Mouse (Mus musculus) heart, embryonic 11.5 days (tissue): Measurements from ENCODE around the gene 1700092M07Rik. TPM values are rescaled to one million over a fixed set of nuclear protein-coding genes. Genes with fewer than 3 reads are reported as not detected.

Experiments
- ATAC-seq: fragments of 200-750 bp; cut with Nextera tagmentation; replicated peaks from 2 replicates; pipeline ENCODE4 v1.8.0; 2017; ENCODE audit warnings: moderate library complexity; ENCODE audit not compliant: insufficient number of reproducible peaks, low FRiP score, low TSS enrichment
- H3K27ac ChIP-seq: fragments of 300-500 bp; sonication (generic); 2 replicates; pipeline ENCODE4 v1.5.1; 2014; ENCODE audit warnings: mild to moderate bottlenecking, low read depth, low read length
- H3K27me3 ChIP-seq: fragments of 300-500 bp; sonication (generic); 2 replicates; pipeline ENCODE4 v1.6.1; 2014; ENCODE audit warnings: mild to moderate bottlenecking, low read length, mixed read lengths; ENCODE audit not compliant: control insufficient read depth, insufficient read depth
- H3K36me3 ChIP-seq: fragments of 300-500 bp; sonication (generic); 2 replicates; pipeline ENCODE4 v1.6.1; 2014; ENCODE audit warnings: mild to moderate bottlenecking, low read length, moderate library complexity, mixed read lengths; ENCODE audit not compliant: control insufficient read depth, insufficient read depth
- H3K4me1 ChIP-seq: fragments of 300-500 bp; sonication (generic); 2 replicates; pipeline ENCODE4 v1.6.1; 2014; ENCODE audit warnings: low read length; ENCODE audit not compliant: control insufficient read depth, insufficient read depth
- H3K4me2 ChIP-seq: fragments of 300-500 bp; sonication (generic); 2 replicates; pipeline ENCODE4 v1.6.1; 2014; ENCODE audit warnings: mild to moderate bottlenecking, moderate library complexity
- H3K4me3 ChIP-seq: fragments of 300-500 bp; sonication (generic); 2 replicates; pipeline ENCODE4 v1.5.1; 2014; ENCODE audit warnings: low read depth, low read length
- H3K9ac ChIP-seq: fragments of 300-500 bp; sonication (generic); 2 replicates; pipeline ENCODE4 v1.6.1; 2014; ENCODE audit warnings: mild to moderate bottlenecking, low read depth, low read length, moderate library complexity
- H3K9me3 ChIP-seq: fragments of 300-500 bp; sonication (generic); replicated peaks from 2 replicates; pipeline ENCODE4 v1.6.1; 2016; ENCODE audit warnings: low read length; ENCODE audit not compliant: control insufficient read depth
- WGBS: fragments of 180-500 bp; shearing (Covaris S2); extraction: QIAGEN DNeasy Blood & Tissue Kit; methylation state at CpG from one replicate; pipeline ENCODE4 v1.1.7; 2014; ENCODE audit not compliant: insufficient replicate concordance; 5-methylcytosine and 5-hydroxymethylcytosine counted together
- microRNA-seq: library from miRNA; unstranded; fragments of <30 nt; microRNA quantifications from one replicate; pipeline ENCODE4, GENCODE M21; 2016; ENCODE audit warnings: borderline number of aligned reads
- polyA plus RNA-seq: library from polyadenylated mRNA; unstranded; fragments of >200 nt; fragmentation: Nextera tagmentation; extraction: Ambion mirVana; gene quantifications from 2 replicates; pipeline ENCODE4 v1.2.1, GENCODE M21; 2014

The 1700092M07Rik gene
- polyA plus RNA-seq, 1 experiment from 2014 or later = 2.2 TPM

- 62% methylated on average over 1 of the region's 1 CpGs for WGBS
- ATAC-seq = no peak
- no peaks in the 10 kb centered on the region for H3K4me1 ChIP-seq
- H3K27ac ChIP-seq = no peak overlapping the region
- no peak overlapping the region for H3K4me3 ChIP-seq
- no peak overlapping the region for H3K9ac ChIP-seq
- H3K4me2 ChIP-seq = no peak overlapping the region
- no peaks in the 10 kb centered on the region for H3K27me3 ChIP-seq
- H3K9me3 ChIP-seq = no peaks in the 10 kb centered on the region
- peaks cover 19% of the 10 kb centered on the region for H3K36me3 ChIP-seq
These were observed 48.7 kb downstream of the 1700092M07Rik start for GRCm38 (mm10) chr19:8789171-8789570.

GRCm38 (mm10) chr19:8790171-8790570 lies 49.7 kb downstream of the 1700092M07Rik start:
- H3K27ac ChIP-seq = no peak overlapping the region
- H3K9me3 ChIP-seq = no peaks in the 10 kb centered on the region
- no peaks in the 10 kb centered on the region for H3K27me3 ChIP-seq
- no peak overlapping the region for H3K4me3 ChIP-seq
- no peaks in the 10 kb centered on the region for H3K4me1 ChIP-seq
- no peak overlapping the region for H3K9ac ChIP-seq
- no peak for ATAC-seq
- WGBS = 70% methylated on average over 7 of the region's 7 CpGs
- no peak overlapping the region for H3K4me2 ChIP-seq
- peaks cover 26% of the 10 kb centered on the region for H3K36me3 ChIP-seq

Small RNA genes within 50 kb of the gene (microRNA-seq; reads per million reads assigned to microRNA genes)
- 0.20 reads per million for gene Mir6992

Other genes starting within 250 kb of the 1700092M07Rik start
- gene Slc22a8, start 149.5 kb upstream of the 1700092M07Rik start, polyA plus RNA-seq = 0.07 TPM in 1 of 2 replicates, not detected in the other
- not detected in 2 replicates for gene Slc22a6, start 122.7 kb upstream of the 1700092M07Rik start, polyA plus RNA-seq
- gene Chrm1, start 76.9 kb upstream of the 1700092M07Rik start, polyA plus RNA-seq = 0.06 TPM in 1 of 2 replicates, not detected in the other
- gene Slc3a2, start 17.3 kb upstream of the 1700092M07Rik start, polyA plus RNA-seq = 82.6 and 87.8 TPM in 2 replicates
- gene Wdr74, start 4.9 kb upstream of the 1700092M07Rik start, polyA plus RNA-seq = 56.4 and 58.8 TPM in 2 replicates
- 82.2 and 85.1 TPM in 2 replicates for gene Stx5a, start 695 bp downstream of the 1700092M07Rik start, polyA plus RNA-seq
- gene Nxf1, start 16.4 kb downstream of the 1700092M07Rik start, polyA plus RNA-seq = 126 and 138 TPM in 2 replicates
- 146 and 150 TPM in 2 replicates for gene Tmem223, start 30.3 kb downstream of the 1700092M07Rik start, polyA plus RNA-seq
- gene Tmem179b, start 33.7 kb downstream of the 1700092M07Rik start, polyA plus RNA-seq = 63.9 and 69.9 TPM in 2 replicates
- 12.8 and 14.3 TPM in 2 replicates for gene Taf6l, start 45.7 kb downstream of the 1700092M07Rik start, polyA plus RNA-seq
- gene Polr2g, start 57.9 kb downstream of the 1700092M07Rik start, polyA plus RNA-seq = 138 and 155 TPM in 2 replicates
- 3.9 and 5.2 TPM in 2 replicates for gene Zbtb3, start 61.8 kb downstream of the 1700092M07Rik start, polyA plus RNA-seq
- gene Ttc9c, start 78.6 kb downstream of the 1700092M07Rik start, polyA plus RNA-seq = 32.3 and 34.0 TPM in 2 replicates
- 4.6 and 6.1 TPM in 2 replicates for gene Hnrnpul2, start 79.3 kb downstream of the 1700092M07Rik start, polyA plus RNA-seq
- not detected in 2 replicates for gene AC129217.1, start 89.1 kb downstream of the 1700092M07Rik start, polyA plus RNA-seq
- 37.9 and 41.7 TPM in 2 replicates for gene Bscl2, start 96.7 kb downstream of the 1700092M07Rik start, polyA plus RNA-seq
- gene Gng3, start 98.5 kb downstream of the 1700092M07Rik start, polyA plus RNA-seq = 3.5 and 4.2 TPM in 2 replicates
- gene Lrrn4cl, start 110.0 kb downstream of the 1700092M07Rik start, polyA plus RNA-seq = 0.33 and 0.44 TPM in 2 replicates
- 141 and 143 TPM in 2 replicates for gene Ubxn1, start 130.8 kb downstream of the 1700092M07Rik start, polyA plus RNA-seq
- gene Uqcc3, start 140.2 kb downstream of the 1700092M07Rik start, polyA plus RNA-seq = 53.5 and 59.0 TPM in 2 replicates
- 60.1 and 72.4 TPM in 2 replicates for gene Lbhd1, start 143.0 kb downstream of the 1700092M07Rik start, polyA plus RNA-seq
- not detected in 2 replicates for gene Gm49403, start 143.2 kb downstream of the 1700092M07Rik start, polyA plus RNA-seq
- gene 1810009A15Rik, start 148.1 kb downstream of the 1700092M07Rik start, polyA plus RNA-seq = 77.5 and 86.8 TPM in 2 replicates
- not detected in 2 replicates for gene Gm49416, start 148.2 kb downstream of the 1700092M07Rik start, polyA plus RNA-seq
- gene Ints5, start 152.3 kb downstream of the 1700092M07Rik start, polyA plus RNA-seq = 19.2 and 24.6 TPM in 2 replicates
- gene Ganab, start 157.4 kb downstream of the 1700092M07Rik start, polyA plus RNA-seq = 66.6 and 81.4 TPM in 2 replicates
- gene B3gat3, start 179.7 kb downstream of the 1700092M07Rik start, polyA plus RNA-seq = 33.2 and 35.9 TPM in 2 replicates
- 1.2 and 1.7 TPM in 2 replicates for gene Rom1, start 188.6 kb downstream of the 1700092M07Rik start, polyA plus RNA-seq
- gene Eml3, start 188.8 kb downstream of the 1700092M07Rik start, polyA plus RNA-seq = 8.1 and 8.5 TPM in 2 replicates
- 30.0 and 39.9 TPM in 2 replicates for gene Mta2, start 201.2 kb downstream of the 1700092M07Rik start, polyA plus RNA-seq
- gene Tut1, start 213.1 kb downstream of the 1700092M07Rik start, polyA plus RNA-seq = 17.1 and 19.8 TPM in 2 replicates
- 344 TPM in 2 replicates for gene Eef1g, start 226.3 kb downstream of the 1700092M07Rik start, polyA plus RNA-seq
- gene Ahnak, start 248.6 kb downstream of the 1700092M07Rik start, polyA plus RNA-seq = 15.1 and 17.4 TPM in 2 replicates